Mouse (Mus musculus): ENCODE measurements around the gene Ccdc87.

DNA sequence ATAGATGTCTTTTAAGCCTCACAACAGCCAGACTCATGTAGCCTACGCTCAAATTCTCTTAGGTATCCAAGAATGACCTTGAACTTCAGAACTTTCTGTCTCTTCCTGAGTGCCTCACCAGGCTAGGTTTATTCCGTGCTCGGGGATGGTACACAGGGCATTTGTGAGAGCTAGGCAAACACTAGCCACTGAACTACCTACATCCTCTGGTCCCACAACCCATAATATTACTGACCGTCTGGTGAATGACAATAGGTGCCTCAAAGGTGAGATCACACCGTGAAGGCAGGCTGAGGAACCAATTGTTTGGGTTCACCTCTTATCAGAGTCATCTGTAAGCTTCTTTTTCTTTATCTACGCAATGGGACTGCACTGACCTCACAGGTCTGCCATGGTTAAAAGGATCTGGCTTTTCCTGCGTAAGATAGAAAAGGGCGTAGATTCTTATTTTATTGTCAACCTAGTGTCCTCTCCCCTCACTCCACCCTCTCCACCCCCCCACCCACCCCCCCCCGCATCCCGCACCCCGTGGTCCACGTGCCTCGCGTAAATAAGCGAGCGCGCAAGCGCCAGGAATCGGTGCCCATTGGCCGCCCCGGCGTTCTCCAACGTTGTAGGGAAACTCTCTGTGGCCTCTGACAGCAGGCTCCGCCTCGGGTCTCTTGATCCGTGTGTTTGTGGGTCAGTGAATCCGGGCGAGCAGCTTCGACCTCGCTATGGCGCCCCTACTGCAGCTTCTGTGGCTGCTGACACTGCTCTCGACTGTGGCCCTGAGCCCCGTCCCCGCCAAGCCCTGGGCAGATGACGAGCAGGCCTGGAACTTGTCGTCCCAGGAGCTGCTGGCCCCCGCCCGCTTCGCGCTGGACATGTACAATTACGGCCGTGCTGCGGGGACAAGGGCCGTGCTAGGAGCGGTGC, 15.6 kb downstream of the Ccdc87 start, which contains the start of gene Ctsf:
- peak; percentile 59 for TF ChIP-seq POLR2A (IDR thresholded peaks at IDR 0.05; ENCODE audit: low read depth, low read length)
- TF ChIP-seq CTCF (IDR thresholded peaks at IDR 0.05; ENCODE audit: borderline replicate concordance, insufficient read depth, low read length), result no peak

Data from embryonic fibroblast, embryonic 13.5 days (primary cell).